Mouse (Mus musculus) neutrophil, adult 5-6 weeks (primary cell): ENCODE results near the gene Prdm16. TPM values are rescaled to one million over a fixed set of nuclear protein-coding genes. Genes with fewer than 3 reads are reported as not detected.

Experiments
- ATAC-seq: fragments of 151-379, 151-347 bp; 2 replicates; pipeline ENCODE4 v1.8.0; 2017; ENCODE audit warnings: mild to moderate bottlenecking, moderate TSS enrichment; ENCODE audit not compliant: insufficient number of reproducible peaks, poor library complexity, low FRiP score, severe bottlenecking; ENCODE audit errors: extremely low read depth
- total RNA-seq: library from RNA; stranded (forward); fragments of 200-1000 nt; gene quantifications from 2 replicates; pipeline ENCODE4 v1.2.3, GENCODE M21; 2017

Gene Prdm16
- total RNA-seq, 1 experiment from 2014 or later: 1.7 TPM

- ATAC-seq: no peak
Observed at GRCm38 (mm10) chr4:154640443-154641295, 4.0 kb upstream of the Prdm16 start.

GRCm38 (mm10) chr4:154639591-154640442 lies 3.1 kb upstream of the Prdm16 start:
- no peak for ATAC-seq

DNA sequence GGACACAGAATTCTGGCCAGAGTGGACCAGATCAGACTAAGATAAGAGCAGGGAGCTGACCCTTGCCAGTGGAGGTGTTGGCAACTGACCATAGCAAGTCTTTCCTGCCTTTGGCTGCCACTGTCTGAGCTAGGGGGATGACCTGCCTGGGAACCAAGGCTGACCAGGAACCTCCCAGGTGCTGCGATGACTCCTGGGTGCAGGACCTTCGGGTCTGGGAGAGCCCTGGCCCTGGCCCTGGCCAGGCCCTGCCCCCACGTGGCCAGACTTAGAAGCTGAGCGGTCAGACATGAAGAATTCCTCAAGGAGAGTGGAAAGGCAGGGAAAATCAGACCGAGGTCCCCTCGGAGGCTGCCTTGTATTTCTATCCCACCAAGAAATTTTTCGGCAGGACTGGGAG lies 2.5 kb upstream of the Prdm16 start:
- no peak for ATAC-seq

GRCm38 (mm10) chr4:154638320-154638886 lies 1.7 kb upstream of the Prdm16 start:
- no peak for ATAC-seq

DNA sequence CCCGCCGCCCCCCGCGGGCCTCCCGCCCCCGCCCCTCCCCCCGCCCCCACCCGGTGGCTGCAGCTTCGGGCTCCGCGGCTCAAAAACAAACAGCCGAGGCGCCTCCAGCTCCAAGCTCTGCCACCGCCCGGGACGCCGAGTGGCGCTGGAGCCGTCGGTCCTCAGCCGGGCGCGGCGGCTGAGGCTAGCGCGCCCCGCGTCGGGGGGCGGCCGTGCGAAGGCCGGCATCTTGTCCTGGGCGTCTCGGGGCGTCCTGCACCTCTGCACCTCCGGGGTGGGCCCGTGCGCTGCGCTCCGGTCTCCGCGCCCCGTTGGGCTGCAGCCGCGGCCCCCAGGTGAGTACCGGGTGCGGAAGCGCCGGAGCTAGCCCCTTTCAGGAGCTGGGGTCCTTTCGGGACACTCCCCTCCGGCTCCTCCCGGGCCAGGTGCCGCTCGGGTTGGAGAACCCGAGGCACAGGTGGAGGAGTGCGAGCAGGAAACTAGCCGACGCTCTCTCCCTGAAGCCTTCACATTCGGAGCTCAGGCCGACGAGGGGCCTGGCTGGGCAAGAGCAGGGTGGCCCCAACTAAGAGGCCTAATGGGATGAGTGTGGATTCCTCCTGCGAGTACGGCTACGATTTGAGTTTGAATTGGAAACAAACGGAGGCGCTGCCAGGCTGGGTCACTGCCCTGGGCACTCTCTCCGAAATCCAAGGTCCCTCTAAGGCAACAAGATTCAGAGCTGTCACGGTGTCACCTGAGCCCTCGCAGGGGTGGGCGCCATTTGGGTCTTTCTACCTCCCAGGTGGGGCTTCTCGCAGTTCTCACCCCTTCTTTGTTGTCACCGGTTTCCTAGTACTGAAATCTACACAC lies 1.0 kb upstream of the Prdm16 start:
- no peak for ATAC-seq

GRCm38 (mm10) chr4:154636053-154636433 lies 630 bp downstream of the Prdm16 start:
- ATAC-seq: no peak

GRCm38 (mm10) chr4:154635241-154636052 lies 1.2 kb downstream of the Prdm16 start:
- no peak for ATAC-seq

DNA sequence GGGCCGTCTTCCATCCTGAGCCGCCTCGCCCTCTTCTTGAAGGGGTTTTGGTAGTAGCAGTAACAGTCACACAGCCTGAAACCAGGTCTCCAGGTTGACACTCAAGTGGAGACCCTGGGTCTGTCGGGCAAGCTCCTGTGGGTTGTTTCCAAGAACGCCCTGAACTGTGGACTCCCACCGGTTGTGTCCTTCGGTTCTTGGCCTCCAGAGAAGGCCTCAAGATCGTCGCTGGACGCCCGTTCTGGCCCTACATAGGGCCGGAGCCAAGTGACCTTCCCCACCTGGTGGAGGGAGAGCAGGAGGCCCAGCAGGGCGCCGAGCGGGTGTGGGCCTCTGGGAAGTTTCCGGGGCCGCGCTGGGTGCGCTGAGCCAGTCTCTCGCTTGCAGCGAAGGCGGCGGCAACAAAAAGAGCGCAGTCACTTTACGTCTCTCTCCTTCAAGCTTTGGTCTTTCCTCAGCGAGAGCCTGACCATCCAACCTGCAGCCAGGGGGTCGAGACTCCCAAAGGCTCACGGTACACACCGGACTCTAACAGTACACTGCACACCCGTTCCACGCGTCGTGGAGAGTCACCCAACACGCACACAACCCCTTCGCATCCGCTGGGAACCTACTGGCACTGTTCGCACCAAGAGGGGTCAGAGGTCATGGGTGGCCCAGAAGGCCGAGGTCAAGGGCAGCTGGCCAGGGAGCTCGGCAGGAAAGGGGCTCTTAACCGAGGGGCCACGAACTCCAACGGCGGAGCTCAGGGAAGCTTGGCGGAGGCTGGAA lies 2.0 kb downstream of the Prdm16 start:
- ATAC-seq: no peak

- no peak for ATAC-seq
Observed at GRCm38 (mm10) chr4:154634001-154634400, 2.7 kb downstream of the Prdm16 start.

DNA sequence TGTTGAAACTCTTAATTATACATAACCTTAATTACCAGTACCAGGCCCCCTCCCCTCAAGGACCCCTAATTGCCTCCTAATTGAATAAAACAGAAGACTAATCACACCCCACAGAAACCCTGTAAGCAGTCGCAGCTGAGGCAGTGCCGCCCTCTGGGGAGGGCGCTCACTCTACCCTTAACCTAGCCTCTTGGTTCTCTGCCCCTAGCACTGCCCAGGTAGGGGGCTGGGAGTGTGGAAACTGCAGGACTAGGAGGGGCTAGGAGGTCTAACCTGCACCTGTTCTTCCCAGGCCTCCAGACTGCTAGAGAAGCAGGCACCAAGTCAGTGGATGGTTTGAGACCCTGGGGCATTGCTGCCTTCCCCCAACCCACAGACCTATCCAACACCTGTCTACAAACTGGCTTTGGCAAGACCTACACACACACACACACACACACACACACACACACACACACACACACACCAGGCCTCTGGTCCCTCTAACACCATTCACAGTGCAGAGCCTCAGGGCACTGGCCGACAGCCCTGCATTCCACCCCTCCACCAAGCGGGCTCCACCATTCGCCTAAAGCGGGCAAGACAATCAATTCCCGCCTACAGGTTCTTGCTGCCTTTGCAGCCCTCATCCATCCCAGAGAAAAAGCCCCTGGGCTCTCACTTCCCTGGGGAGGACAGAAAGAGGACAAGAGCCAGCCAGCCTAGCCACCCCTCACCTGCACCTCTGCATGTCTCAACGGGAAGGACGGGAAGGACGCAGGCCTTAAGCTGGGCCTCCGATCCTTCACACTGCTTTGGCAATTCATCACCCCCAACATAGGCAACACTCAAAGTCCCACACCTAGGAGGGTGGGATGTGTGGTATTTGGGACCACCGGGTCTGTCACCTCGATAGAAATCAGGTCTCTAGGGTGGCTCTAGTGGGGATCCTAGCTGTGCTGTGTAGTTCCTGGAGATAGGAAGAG lies 3.6 kb downstream of the Prdm16 start:
- ATAC-seq: no peak

- ATAC-seq: no peak
Observed at GRCm38 (mm10) chr4:154630763-154631162, 5.9 kb downstream of the Prdm16 start.

DNA sequence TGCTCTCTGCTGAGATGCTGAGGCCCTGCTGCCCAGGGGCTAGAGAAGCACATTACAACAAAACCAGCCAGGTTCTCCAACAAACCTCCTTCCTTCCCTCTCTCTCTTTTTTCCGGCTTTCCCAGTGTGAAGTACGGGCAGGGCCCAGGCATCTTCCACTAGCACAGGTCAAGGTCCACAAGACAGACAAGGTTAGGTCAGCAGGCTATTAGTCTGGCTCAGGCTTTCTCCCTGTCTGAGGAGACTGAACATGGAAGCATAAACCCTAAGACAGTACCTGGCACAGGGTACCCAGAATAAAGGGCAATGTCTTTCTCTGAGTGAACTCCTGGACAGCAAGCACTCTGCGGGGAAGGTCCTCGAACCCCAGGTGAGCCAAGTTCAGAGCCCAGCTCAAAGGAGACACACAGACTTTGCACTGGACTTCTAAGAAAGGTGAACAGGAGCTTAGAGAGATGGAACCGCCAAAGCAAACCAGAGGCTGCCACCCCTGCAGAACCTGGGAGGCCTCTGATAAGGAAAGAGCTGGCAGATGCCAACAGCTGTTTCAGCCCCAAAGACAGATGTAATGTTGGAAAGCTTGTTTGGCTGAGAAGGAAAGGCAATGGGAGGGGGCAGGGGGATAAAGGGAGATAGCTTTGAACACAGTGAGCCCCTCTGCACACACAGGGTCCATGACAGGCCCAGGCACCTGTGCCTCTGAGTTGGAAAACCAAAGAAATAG lies 9.1 kb downstream of the Prdm16 start:
- no peak for ATAC-seq

DNA sequence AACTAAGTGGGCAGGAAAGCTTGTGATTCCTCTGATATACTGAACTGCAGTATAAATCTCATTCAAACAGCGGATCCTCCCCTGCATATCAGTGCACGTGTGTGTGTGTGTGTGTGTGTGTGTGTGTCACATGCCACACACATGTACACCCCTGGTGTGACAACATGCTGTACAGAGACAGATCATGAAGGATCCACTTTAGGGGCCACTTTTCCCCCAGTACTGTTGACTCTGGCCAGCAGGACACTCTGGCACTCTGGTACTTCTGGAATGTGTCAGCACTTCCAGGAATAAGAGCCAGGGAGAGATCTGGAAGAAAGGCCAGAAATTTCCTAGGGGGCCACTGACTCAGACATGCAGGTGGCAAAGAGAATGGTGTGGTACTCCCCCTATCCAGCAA lies 10.4 kb downstream of the Prdm16 start:
- ATAC-seq: no peak

- no peak for ATAC-seq
Observed at GRCm38 (mm10) chr4:154625710-154626109, 11.0 kb downstream of the Prdm16 start.

DNA sequence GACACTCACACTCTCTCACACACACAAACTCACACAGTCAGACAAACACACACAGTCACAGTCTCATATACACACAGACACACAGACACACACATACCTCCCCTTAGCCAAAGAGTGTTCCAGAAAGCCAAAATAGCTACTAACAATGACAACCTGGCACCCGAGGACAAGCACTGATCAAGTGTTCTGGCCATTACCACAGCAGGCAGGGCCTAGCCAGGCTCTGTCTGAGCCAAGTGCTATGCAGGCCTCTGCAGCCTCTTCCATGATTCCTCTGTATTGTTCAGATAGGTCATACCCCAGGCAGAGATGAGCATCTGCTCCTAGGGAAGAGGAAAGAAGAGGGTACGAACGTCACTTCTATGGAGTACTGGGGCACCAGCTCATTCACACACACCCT lies 13.4 kb downstream of the Prdm16 start:
- ATAC-seq: no peak

GRCm38 (mm10) chr4:154622521-154622920 lies 14.2 kb downstream of the Prdm16 start:
- no peak for ATAC-seq
